Mouse (Mus musculus) megakaryocyte-erythroid progenitor cell, adult 5 weeks (primary cell): ENCODE data around the gene Topaz1. TPM values are rescaled to one million over a fixed set of nuclear protein-coding genes. Genes with fewer than 3 reads are reported as not detected.

Experiments used
- polyA plus RNA-seq: library from polyadenylated mRNA; stranded (reverse); fragments of >175 nt; gene quantifications from 2 replicates; pipeline ENCODE4 v1.2.3, GENCODE M21; 2012

Topaz1 gene
- polyA plus RNA-seq = not detected in 2 replicates

DNA sequence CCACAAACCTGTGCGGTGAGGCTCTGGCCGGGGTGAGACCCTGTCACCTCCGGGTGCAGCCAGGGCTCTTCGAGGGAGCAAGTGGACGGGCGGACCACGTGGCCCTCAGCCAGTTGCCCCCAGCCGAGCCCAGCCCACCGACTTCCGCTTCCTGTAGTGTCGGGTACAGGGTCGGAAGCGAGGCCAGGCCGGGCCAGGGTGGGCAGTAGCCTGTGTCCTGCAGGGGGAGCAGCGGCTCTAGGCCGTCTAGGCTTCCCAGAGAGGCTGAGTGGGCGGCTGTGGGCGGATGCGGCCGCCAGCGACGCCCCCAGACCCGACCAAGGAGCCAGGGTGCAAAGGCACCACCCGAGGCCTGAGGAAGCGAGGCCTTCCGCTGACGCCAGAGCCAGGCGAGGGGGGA lies at the start of gene Topaz1:
Gene Topaz1 (plus strand): TSS at position 287 of the 400 bp plus-strand sequence.

DNA sequence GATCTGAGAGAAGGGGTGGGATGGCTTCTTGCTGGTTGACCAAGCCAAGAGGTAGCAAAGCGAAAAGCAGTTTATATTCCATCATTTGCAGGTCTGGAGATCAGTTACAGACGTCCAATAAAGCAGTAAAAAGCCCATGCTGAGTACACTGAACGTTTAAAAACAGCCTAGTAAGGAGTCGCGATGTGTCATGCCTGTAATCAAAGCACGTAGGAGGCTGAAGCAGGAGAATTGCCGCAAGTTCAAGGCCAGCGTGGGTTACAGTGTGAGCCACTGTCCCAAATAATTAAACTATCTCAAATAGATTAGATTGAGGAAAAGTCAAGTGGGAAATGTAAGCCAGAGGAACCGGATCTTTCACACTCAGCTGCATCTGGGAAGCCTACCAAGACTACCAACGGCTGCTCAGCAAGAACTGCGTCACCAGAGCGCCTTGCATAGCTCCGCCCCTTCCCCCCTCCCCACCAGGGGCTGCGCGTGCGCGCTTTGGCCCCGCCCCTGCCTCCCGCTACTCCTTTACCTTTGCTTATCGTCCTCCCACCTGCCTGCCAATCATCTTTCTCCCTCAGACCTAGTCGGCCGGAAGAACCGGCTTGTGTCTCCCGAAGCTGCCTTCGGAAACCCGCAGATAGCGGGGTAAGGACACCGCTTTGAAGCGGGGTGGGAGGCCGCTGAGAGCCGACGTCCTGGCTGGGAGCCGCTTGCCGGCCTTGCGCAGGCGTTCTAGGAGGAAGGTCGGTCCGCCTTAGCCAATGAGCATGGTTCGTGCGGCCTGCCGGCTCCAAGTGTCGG lies 58.1 kb downstream of the Topaz1 start, which contains the start of gene Tcaim:
Gene Tcaim (plus strand): TSS at position 487 of the 792 bp plus-strand sequence.

GRCm38 (mm10) chr9:122843760-122844159 lies 96.6 kb downstream of the Topaz1 start, which contains the start of gene Gm35549:
Gm35549 (minus strand) TSS chr9:122844035.

Other genes with a start within 250 kb of the Topaz1 start
- gene Tcaim, start 58.2 kb downstream of the Topaz1 start, polyA plus RNA-seq = 0.62 and 1.2 TPM in 2 replicates
- not detected in 2 replicates for gene Gm35549, start 96.7 kb downstream of the Topaz1 start, polyA plus RNA-seq
- gene Zfp445, start 118.7 kb downstream of the Topaz1 start, polyA plus RNA-seq = 4.0 and 4.9 TPM in 2 replicates
- gene Zkscan7, start 138.3 kb downstream of the Topaz1 start, polyA plus RNA-seq = 0.35 and 0.61 TPM in 2 replicates
- 0.22 and 0.27 TPM in 2 replicates for gene Zfp105, start 175.7 kb downstream of the Topaz1 start, polyA plus RNA-seq
- gene 1110059G10Rik, start 203.7 kb downstream of the Topaz1 start, polyA plus RNA-seq = 3.8 and 5.7 TPM in 2 replicates
- 8.7 and 11.4 TPM in 2 replicates for gene Kif15, start 203.7 kb downstream of the Topaz1 start, polyA plus RNA-seq